Mouse (Mus musculus): Measurements from ENCODE around the gene Camkk2. TPM values are rescaled to one million over a fixed set of nuclear protein-coding genes. Genes with fewer than 3 reads are reported as not detected.

Gene Camkk2
- polyA plus RNA-seq, 1 experiment, result 29.4 TPM

- DNase-seq (ENCODE audit: low spot score), result no peak
These were observed 42.4 kb downstream of the Camkk2 start for GRCm38 (mm10) chr5:122736761-122737160.

DNA sequence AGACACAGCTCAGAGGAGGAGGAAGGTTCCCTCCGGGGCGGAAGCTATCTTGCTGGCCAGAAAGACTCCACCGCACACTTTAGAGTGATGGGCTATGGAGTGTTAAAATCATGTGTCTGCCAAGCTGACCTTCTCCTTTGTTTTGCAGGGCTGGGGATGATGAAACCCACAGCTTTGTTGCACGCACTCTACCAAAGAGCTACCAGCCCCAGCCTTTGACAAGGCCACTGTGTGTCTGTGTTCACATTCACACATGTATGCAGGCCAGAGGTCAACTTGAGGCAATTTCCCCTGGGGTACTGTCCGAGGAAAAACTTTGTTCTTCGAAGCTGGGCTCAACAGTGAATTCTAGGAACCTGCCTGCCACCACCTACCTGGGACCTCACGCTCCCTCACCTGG is 43.4 kb downstream of the Camkk2 start:
- no peak for DNase-seq (ENCODE audit: low spot score)

DNA sequence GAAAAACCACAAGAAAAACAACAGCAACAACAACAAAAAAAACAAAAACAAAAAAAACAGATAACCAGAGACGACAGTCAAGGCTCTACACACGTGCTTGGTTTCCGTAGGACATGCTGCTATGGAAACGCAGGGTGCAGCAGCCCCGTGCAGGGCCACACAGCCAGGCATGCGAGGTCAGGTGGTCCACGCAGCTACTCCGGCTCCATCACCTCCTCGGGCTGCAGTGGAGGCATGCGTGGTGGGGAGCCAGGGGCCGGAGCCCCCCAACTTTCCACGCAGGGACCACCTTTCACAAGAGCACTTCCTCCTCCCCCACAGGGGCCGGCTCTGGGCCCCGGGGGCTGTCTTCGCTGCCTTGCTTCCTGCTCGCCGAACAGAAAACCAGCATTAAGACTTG is 45.3 kb downstream of the Camkk2 start:
- no peak for DNase-seq (ENCODE audit: low spot score)

GRCm38 (mm10) chr5:122731991-122732673 is 47.1 kb downstream of the Camkk2 start:
- DNase-seq (ENCODE audit: low spot score), result no peak

DNA sequence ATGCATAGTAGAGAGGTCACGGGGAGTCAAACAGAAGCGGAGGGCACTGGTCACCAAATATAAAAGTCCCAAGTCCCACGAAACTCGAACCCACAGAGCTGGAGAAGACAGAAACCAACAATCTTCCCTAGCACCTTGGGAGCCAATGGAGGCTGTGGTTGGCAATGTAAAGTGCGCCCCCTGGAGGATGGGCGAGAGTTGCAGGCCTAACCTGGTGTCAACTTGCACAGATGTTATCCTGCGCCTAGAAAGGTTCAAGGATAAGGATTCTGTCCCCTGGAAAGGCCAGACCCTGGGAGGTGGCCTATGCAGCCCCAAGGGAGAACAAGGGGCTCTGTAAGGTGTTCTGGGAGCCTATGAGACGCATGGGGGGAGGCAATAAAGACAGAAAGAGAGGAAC is 47.9 kb downstream of the Camkk2 start:
- DNase-seq (ENCODE audit: low spot score), result peak; percentile 40

- DNase-seq (ENCODE audit: low spot score), result no peak
These were observed 48.4 kb downstream of the Camkk2 start for GRCm38 (mm10) chr5:122730776-122731175.

DNA sequence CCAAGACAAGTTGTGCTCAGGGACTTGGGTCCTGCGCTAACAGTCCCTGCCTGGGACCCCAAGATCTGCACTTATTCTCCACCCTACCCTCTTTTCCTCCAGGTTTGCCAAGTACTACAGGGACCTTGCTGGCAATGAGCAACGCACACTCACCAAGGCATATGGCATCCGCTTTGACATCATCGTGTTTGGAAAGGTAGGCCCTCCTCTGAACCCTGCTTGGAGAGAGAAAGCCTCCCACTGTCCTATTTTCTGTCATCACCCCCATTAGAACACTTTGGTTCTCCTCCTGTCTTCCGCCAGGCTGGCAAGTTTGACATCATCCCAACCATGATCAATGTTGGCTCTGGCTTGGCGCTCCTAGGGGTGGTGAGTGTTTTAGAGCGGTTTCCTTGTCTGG is 52.1 kb downstream of the Camkk2 start:
- no peak for DNase-seq (ENCODE audit: low spot score)

- DNase-seq (ENCODE audit: low spot score), result no peak
These were observed 52.6 kb downstream of the Camkk2 start for GRCm38 (mm10) chr5:122726595-122726994.

- DNase-seq (ENCODE audit: low spot score), result no peak
These were observed 53.1 kb downstream of the Camkk2 start for GRCm38 (mm10) chr5:122726068-122726467.

DNA sequence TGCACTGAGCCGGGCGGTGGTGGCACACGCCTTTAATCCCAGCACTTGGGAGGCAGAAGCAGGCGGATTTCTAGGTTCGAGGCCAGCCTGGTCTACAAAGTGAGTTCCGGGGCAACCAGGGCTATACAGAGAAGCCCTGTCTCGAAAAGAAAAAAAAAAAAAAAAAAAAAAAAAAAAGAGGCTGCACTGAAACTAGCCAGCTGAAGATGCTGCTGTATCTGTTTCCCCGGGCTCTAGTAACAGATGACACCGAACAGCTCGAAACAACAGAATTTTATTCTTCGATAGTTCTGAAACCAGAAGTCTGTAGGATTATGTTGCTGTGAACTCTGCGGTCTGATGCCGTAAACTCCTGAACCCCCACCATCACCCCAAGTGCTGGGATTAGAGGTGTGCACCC is 53.8 kb downstream of the Camkk2 start:
- DNase-seq (ENCODE audit: low spot score), result no peak

DNA sequence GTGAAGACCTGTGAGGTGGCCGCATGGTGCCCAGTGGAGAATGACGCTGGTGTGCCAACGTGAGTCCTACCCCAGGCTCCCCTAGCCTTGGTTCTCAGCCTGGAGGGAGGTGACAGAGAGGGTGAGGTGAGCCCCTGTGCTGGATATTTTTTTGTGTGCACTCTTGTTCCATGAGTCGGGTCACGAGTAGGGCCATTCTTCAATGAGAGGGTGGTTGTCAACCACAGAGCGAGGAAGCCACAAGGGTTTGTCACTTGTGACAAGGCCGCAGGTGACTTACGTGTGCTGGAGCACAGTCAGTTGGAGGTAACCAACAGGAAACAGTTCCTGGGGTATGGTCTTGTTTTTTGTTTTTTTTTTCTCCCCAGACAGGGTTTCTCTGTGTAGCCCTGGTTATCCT is 60.0 kb downstream of the Camkk2 start:
- no peak for DNase-seq (ENCODE audit: low spot score)

GRCm38 (mm10) chr5:122718400-122718799 is 60.8 kb downstream of the Camkk2 start:
- no peak for DNase-seq (ENCODE audit: low spot score)

DNA sequence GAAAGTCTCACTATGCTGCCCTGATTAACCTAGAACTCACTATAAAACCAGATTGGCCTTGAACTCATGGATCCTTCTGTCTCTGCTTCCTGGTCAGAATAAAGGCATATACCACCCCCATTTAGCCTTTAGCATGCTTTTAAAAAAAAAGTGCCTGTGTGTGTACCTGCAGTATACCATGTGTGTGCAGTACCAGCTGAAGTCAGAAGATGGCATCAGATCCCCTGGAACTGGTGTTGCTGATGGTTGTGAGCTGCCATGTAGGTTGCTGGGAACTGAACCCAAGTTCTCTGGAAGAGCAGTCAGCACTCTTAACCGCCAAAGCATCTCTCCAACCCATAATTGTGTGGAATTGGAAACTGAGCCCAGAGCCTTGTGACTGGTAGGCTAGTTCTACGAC is 62.4 kb downstream of the Camkk2 start:
- no peak for DNase-seq (ENCODE audit: low spot score)

DNA sequence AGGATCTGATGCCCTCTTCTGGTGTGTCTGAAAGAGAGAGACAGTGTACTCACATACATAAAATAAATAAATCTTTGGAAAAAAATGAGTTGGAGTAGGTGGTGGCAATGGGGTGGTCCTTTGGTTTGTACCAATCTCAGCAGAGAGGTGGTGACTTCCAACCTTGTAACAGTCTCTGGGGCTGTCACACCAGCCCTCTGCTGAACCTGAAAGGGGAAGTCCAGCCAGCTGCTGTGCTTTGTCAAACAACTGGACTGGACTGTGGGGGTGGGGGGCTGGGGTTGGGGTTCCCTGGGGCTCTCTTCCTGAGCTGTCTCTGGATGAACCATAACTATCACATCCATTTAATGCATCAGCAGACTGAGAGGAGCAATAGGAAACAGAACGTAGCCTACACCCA is 63.5 kb downstream of the Camkk2 start:
- no peak for DNase-seq (ENCODE audit: low spot score)

- DNase-seq (ENCODE audit: low spot score), result no peak
These were observed 70.4 kb downstream of the Camkk2 start for GRCm38 (mm10) chr5:122708819-122709218.

- DNase-seq (ENCODE audit: low spot score), result peak; percentile 62
These were observed 71.7 kb downstream of the Camkk2 start, which contains the start of gene P2rx4 for GRCm38 (mm10) chr5:122707276-122708181. Gene P2rx4 (plus strand): TSS chr5:122707544.

DNA sequence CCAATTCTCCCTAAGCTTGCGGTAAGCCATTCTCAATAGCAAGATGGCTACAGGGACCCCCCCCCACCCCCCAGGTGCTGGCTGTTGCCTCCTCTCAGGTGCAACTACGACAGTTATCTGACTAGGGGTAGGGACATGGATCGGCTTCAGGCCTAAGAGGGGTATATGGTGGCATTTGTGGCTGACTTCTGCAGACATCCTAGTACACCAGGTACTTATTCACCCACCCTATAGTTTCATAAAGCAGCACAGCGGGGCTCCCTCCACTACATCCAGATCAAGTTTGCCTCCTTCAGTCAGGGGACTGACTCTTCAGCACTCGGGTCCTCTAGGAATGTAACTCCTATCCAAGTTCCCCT is 72.3 kb downstream of the Camkk2 start:
- no peak for DNase-seq (ENCODE audit: low spot score)

GRCm38 (mm10) chr5:122705174-122705573 is 74.0 kb downstream of the Camkk2 start:
- DNase-seq (ENCODE audit: low spot score), result no peak

- DNase-seq (ENCODE audit: low spot score), result no peak
These were observed 74.6 kb downstream of the Camkk2 start for GRCm38 (mm10) chr5:122704571-122704970.

- no peak for DNase-seq (ENCODE audit: low spot score)
These were observed 75.6 kb downstream of the Camkk2 start for GRCm38 (mm10) chr5:122703574-122703973.

DNA sequence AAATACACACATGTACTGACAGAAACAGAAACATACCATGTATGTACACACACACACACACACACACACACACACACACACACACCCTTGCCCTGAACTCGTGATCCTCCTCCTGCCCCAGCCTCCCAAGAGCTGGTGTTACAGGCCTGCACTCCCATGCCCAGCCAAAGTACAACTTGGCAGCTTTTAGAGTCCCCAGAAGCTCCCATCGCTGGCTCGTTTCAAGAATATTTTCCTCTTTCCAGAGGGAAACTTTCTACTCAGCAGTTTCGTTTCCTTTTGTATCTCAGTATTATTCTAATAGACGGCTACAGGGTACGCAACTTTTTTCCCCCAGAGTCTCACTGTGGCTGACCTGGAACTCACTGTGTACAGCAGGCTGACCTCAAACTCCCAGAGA is 77.1 kb downstream of the Camkk2 start:
- no peak for DNase-seq (ENCODE audit: low spot score)

- no peak for DNase-seq (ENCODE audit: low spot score)
These were observed 78.4 kb downstream of the Camkk2 start for GRCm38 (mm10) chr5:122700837-122701212.
